ENCODE assay signal across 8 mouse cellular contexts in the genomic region with DNA sequence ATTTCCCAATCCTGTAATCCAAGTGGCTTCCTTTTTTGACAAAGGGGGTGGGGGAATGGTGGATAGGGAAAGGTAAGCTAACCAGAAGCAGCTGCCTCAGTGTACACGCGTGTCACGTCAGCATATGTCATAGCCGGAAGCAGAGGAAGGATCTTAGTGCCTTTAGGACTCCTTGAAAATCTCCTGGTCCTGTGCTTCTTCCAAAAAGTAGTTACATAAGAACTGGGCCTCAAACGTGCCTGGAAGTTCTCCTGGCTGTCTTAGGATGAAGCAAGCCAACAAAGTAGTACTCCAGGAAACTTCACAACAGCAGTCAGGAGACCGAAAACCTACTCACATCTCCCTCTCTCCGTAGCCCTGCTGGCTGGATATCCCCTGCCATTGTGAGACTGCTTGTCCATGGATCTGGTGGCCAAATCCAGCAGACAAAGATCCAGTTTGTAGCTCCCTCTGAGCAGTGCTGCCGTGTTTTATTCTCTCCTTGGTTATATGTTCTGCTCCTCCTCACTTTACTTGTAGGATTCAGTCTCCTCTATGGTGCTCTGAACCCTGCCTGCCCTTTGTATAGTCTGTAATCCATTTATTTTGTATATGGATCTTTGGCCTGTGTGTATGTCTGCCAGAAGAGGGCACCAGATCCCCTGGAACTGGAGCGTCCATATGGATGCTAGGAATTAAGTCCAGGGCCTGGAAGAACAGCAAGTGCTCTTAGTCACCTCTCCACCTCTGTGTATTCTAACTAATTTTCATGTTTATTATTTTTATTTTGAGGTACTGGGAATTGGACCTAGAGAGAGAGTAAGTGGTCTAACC. TPM values are rescaled to one million over a fixed set of nuclear protein-coding genes. Genes with fewer than 3 reads are reported as not detected.
DNase-seq lines count a peak whose midpoint lies in the region; ATAC-seq lines count a peak whose summit lies in the region.

No protein-coding gene starts in this region.

- H3K9me3 ChIP-seq in lung, embryonic 15.5 days, result no peaks in the 10 kb centered on the region

- H3K27me3 ChIP-seq in lung, embryonic 15.5 days, result no peaks in the 10 kb centered on the region

- H3K4me3 ChIP-seq in lung, embryonic 15.5 days, result no peak overlapping the region

- H3K36me3 ChIP-seq in lung, embryonic 15.5 days, result peaks cover 29% of the 10 kb centered on the region

- H3K27ac ChIP-seq in lung, embryonic 15.5 days, result no peak overlapping the region

- peak; percentile 14; the same call in 1 of the 2 replicates for ATAC-seq in lung, embryonic 15.5 days (ENCODE audit: borderline replicate concordance, extremely low read depth, low FRiP score, low TSS enrichment)
- no peak for ATAC-seq in activated CD4-positive, CD25-positive, alpha-beta regulatory T cell, adult 4 months

- no peak overlapping the region for H3K9ac ChIP-seq in lung, embryonic 15.5 days

- 72% methylated on average over 9 of the region's 9 CpGs for WGBS in lung, embryonic 15.5 days

- peak; percentile 8 for DNase-seq in ovary, postnatal 14 days (ENCODE audit: low spot score)
- DNase-seq in ovary, postnatal 10 days (ENCODE audit: low spot score), result no peak
- DNase-seq in cerebellum, postnatal 25 days, result peak; percentile 42 to 67
- DNase-seq in frontal cortex, postnatal 36 days (ENCODE audit: low spot score in 2 of 2), result peak; percentile 35 to 55
- peak; percentile 69 for DNase-seq in kidney, postnatal 10 days
- peak; percentile 34 for DNase-seq in retina, postnatal 7 days (ENCODE audit: low read depth, low spot score)

- no peaks in the 10 kb centered on the region for H3K4me1 ChIP-seq in lung, embryonic 15.5 days

- H3K4me2 ChIP-seq in lung, embryonic 15.5 days, result no peak overlapping the region

RNA-seq across cellular contexts. Expression of a gene that starts 12.4 kb away (rescaled TPM):
- polyA plus RNA-seq in lung, embryonic 15.5 days (2015; fragmentation: Nextera tagmentation; extraction: Ambion mirVana), result 149 and 150 TPM in 2 replicates
- polyA plus RNA-seq in activated CD4-positive, CD25-positive, alpha-beta regulatory T cell, adult 4 months (2017; shearing (Covaris generic)), result 100 to 1,000 TPM; 232 to 234 TPM

RNA-seq across cellular contexts. Expression of a gene that starts 12.6 kb away (rescaled TPM):
- 0.26 and 0.31 TPM in 2 replicates for polyA plus RNA-seq in lung, embryonic 15.5 days (2015; fragmentation: Nextera tagmentation; extraction: Ambion mirVana)
- polyA plus RNA-seq in activated CD4-positive, CD25-positive, alpha-beta regulatory T cell, adult 4 months (2017; shearing (Covaris generic)), result 1 to 10 TPM; 1.8 to 2.7 TPM
